ENCODE assay signal across 8 mouse cellular contexts in genomic region chr4:28812691-28813289, GRCm38 (mm10). TPM values are rescaled to one million over a fixed set of nuclear protein-coding genes. Genes with fewer than 3 reads are reported as not detected.
DNase-seq lines count a peak whose midpoint lies in the region; ATAC-seq lines count a peak whose summit lies in the region.

Epha7 (plus strand) TSS chr4:28813131.

- H3K9me3 ChIP-seq in intestine, embryonic 14.5 days (ENCODE audit: control insufficient read depth, low read length), result no peaks in the 10 kb centered on the region

- ATAC-seq in intestine, embryonic 14.5 days (replicated peaks; ENCODE audit: low FRiP score, low TSS enrichment, low read depth), result peak; percentile 97
- ATAC-seq in megakaryocyte progenitor cell, adult 5-6 weeks (replicated peaks; ENCODE audit: poor library complexity), result peak; percentile 86

- H3K9ac ChIP-seq in intestine, embryonic 14.5 days (ENCODE audit: low read length), result peak within 1 kb of the TSS; percentile 85

- peak; percentile 98 for DNase-seq in adrenal gland, postnatal 10 days
- DNase-seq in embryo, embryonic 11.5 days (ENCODE audit: low read depth, low spot score), result peak; percentile 92
- peak; percentile 97 for DNase-seq in gastrocnemius, postnatal 25 days
- peak; percentile 96 for DNase-seq in intestine, embryonic 14.5 days (ENCODE audit: low spot score)
- peak; percentile 95 to 98 for DNase-seq in left cerebral cortex, postnatal 10 days (ENCODE audit: extremely low spot score in 1 of 2, low spot score in 2 of 2)
- DNase-seq in right cerebral cortex, postnatal 14 days, result peak; percentile 95
- peak; percentile 95 for DNase-seq in urinary bladder, postnatal 25 days (ENCODE audit: low spot score)

- no peaks in the 10 kb centered on the region for H3K36me3 ChIP-seq in intestine, embryonic 14.5 days (ENCODE audit: control insufficient read depth, insufficient read depth, low read length)

- peak within 1 kb of the TSS; percentile 92 for H3K27ac ChIP-seq in intestine, embryonic 14.5 days (ENCODE audit: low read depth)

- WGBS in intestine, embryonic 14.5 days, result under 1% methylated on average over 48 of the region's 48 CpGs

- H3K4me2 ChIP-seq in intestine, embryonic 14.5 days (ENCODE audit: low read length), result peak within 1 kb of the TSS; percentile 68

- H3K27me3 ChIP-seq in intestine, embryonic 14.5 days (replicated peaks; ENCODE audit: control insufficient read depth, insufficient read depth, low read length), result no peaks in the 10 kb centered on the region

- intact Hi-C loops in left cerebral cortex, postnatal 10 days (cut with DNase I), result loop anchor here (5.0 kb wide), 2 partner anchors 845 to 1880 kb away; no protein-coding TSS in a partner anchor

- H3K4me3 ChIP-seq in intestine, embryonic 14.5 days (ENCODE audit: low read depth, low read length), result peak within 1 kb of the TSS; percentile 77

- H3K4me1 ChIP-seq in intestine, embryonic 14.5 days (replicated peaks; ENCODE audit: control insufficient read depth, insufficient read depth, low read length), result peaks cover 7% of the 10 kb centered on the region; the same call in 1 of the 2 replicates

RNA-seq across cellular contexts. Expression of gene Epha7, which starts in this region (rescaled TPM):
- 1 to 10 TPM; 2.5 to 3.8 TPM for total RNA-seq in adrenal gland, postnatal 10 days (2021)
- total RNA-seq in gastrocnemius, postnatal 25 days (2021), result 1 to 10 TPM; 1.6 to 2.2 TPM
- 25.8 and 33.7 TPM in 2 replicates for polyA plus RNA-seq in intestine, embryonic 14.5 days (2014; fragmentation: Nextera tagmentation; extraction: Ambion mirVana)
- total RNA-seq in left cerebral cortex, postnatal 10 days (2021), result 10 to 100 TPM; 77.7 to 82.8 TPM
- 5.2 and 5.6 TPM in 2 replicates for total RNA-seq in megakaryocyte progenitor cell, adult 5-6 weeks (2015)
- total RNA-seq in megakaryocyte progenitor cell, adult 5-6 weeks (2017), result 5.0 and 7.1 TPM in 2 replicates

Comparison
In these comparisons a context has a peak if more than half of its experiments do, and no peak if none do; other contexts are left out.
1. Peak in every context shown above with its lines: DNase-seq, ATAC-seq, H3K4me3 ChIP-seq and H3K27ac ChIP-seq.
2. RNA of gene Epha7 (total RNA-seq): 77.7 to 82.8 TPM in left cerebral cortex, postnatal 10 days; 5.0 to 7.1 TPM in megakaryocyte progenitor cell, adult 5-6 weeks, 2.5 to 3.8 TPM in adrenal gland, postnatal 10 days and 1.6 to 2.2 TPM in gastrocnemius, postnatal 25 days; every median in the first group is over 4 times any median in the second.